Mouse (Mus musculus): ENCODE measurements around the gene Ercc6l2. TPM values are rescaled to one million over a fixed set of nuclear protein-coding genes. Genes with fewer than 3 reads are reported as not detected.

Gene Ercc6l2
- polyA plus RNA-seq, 1 experiment from 2014 or later, result 14.7 TPM

DNA sequence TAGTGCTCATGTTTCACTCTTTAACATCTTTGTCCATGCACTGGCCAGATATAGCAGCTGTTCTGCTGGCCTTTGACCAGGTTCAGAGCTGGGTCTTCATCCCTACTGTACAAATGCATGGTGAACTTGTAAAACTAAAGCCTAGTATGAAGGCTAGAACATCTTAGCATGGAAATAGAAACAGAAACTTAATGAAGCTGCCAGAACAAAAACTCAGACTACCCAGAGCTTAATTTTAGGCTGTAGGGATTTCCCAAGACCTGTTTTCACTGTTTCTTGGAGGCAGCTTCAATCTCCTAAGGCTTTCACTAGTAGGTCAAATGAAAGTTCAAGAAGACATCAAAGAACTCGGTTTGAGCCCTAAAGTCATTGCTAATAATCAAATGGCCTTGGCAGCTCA is 15.1 kb upstream of the Ercc6l2 start:
- WGBS, result 68% methylated on average over 1 of the region's 1 CpGs
- H3K27me3 ChIP-seq (replicated peaks; ENCODE audit: control insufficient read depth, insufficient read depth, low read length), result no peaks in the 10 kb centered on the region
- H3K27ac ChIP-seq (ENCODE audit: low read depth, low read length), result no peak overlapping the region
- no peak overlapping the region for H3K4me2 ChIP-seq (ENCODE audit: low read length)
- H3K9me3 ChIP-seq (replicated peaks; ENCODE audit: control insufficient read depth, low read length), result no peaks in the 10 kb centered on the region
- H3K4me3 ChIP-seq (ENCODE audit: low read depth, low read length), result no peak overlapping the region
- H3K36me3 ChIP-seq (ENCODE audit: control insufficient read depth, insufficient read depth, low read length), result no peaks in the 10 kb centered on the region
- no peaks in the 10 kb centered on the region for H3K4me1 ChIP-seq (ENCODE audit: control insufficient read depth, insufficient read depth, low read length)
- no peak overlapping the region for H3K9ac ChIP-seq (ENCODE audit: low read length)
- ATAC-seq (no peak), DNase-seq (ENCODE audit: low spot score) (no peak)

DNA sequence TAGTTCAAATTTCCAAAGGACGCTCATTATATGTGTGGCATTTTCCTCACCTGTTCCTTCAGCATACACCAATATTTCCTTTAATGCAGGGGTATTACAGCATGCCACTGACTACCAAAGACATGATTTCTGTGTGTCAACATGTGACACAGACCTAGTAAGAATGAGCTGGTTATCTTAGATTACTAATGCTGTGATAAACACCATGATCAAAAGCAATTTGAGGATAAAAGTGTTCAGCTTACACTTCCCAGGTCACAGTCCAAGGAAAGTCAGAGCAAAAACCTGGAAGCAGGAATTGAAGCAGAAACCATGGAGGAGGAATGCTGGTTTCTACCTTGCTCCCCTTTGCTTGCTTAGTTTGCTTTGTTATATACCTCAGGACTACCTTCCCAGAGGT is 13.8 kb upstream of the Ercc6l2 start:
- no peaks in the 10 kb centered on the region for H3K36me3 ChIP-seq (ENCODE audit: control insufficient read depth, insufficient read depth, low read length)
- H3K9me3 ChIP-seq (replicated peaks; ENCODE audit: control insufficient read depth, low read length), result no peaks in the 10 kb centered on the region
- H3K27ac ChIP-seq (ENCODE audit: low read depth, low read length), result no peak overlapping the region
- DNase-seq (ENCODE audit: low spot score), result no peak
- no peak overlapping the region for H3K4me3 ChIP-seq (ENCODE audit: low read depth, low read length)
- no peak overlapping the region for H3K4me2 ChIP-seq (ENCODE audit: low read length)
- 94% methylated on average over 1 of the region's 1 CpGs for WGBS
- no peak overlapping the region for H3K9ac ChIP-seq (ENCODE audit: low read length)
- no peaks in the 10 kb centered on the region for H3K27me3 ChIP-seq (replicated peaks; ENCODE audit: control insufficient read depth, insufficient read depth, low read length)
- no peak for ATAC-seq
- H3K4me1 ChIP-seq (ENCODE audit: control insufficient read depth, insufficient read depth, low read length), result no peaks in the 10 kb centered on the region

DNA sequence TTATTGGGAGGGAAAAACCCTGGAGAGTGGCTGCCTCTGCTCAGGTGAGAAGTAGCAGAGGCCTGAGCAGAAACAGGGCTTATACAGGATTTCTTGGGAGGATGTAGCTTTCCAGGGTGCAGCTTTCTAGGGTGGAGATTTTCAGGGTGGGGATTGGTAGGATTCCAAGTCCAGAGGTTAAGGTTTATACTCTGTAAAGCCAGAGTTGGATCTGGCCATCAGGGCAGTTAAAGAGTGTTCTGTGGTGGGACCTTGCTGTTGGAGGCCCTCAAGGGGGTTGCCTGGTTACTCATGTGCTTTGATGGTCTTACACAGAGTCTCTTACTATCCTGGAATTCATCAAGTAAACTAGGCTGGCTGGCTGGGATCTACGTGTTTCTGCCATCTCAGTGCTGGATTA is 7.8 kb upstream of the Ercc6l2 start:
- no peaks in the 10 kb centered on the region for H3K9me3 ChIP-seq (replicated peaks; ENCODE audit: control insufficient read depth, low read length)
- H3K4me1 ChIP-seq (ENCODE audit: control insufficient read depth, insufficient read depth, low read length), result no peaks in the 10 kb centered on the region
- H3K4me3 ChIP-seq (ENCODE audit: low read depth, low read length), result no peak overlapping the region
- H3K27ac ChIP-seq (ENCODE audit: low read depth, low read length), result no peak overlapping the region
- H3K4me2 ChIP-seq (ENCODE audit: low read length), result no peak overlapping the region
- DNase-seq (ENCODE audit: low spot score), result no peak
- no peak for ATAC-seq
- 73% methylated on average over 1 of the region's 1 CpGs for WGBS
- H3K9ac ChIP-seq (ENCODE audit: low read length), result no peak overlapping the region
- H3K27me3 ChIP-seq (replicated peaks; ENCODE audit: control insufficient read depth, insufficient read depth, low read length), result no peaks in the 10 kb centered on the region
- H3K36me3 ChIP-seq (ENCODE audit: control insufficient read depth, insufficient read depth, low read length), result no peaks in the 10 kb centered on the region

GRCm38 (mm10) chr13:63807979-63808378 is 7.1 kb upstream of the Ercc6l2 start:
- 93% methylated on average over 3 of the region's 3 CpGs for WGBS
- Histone ChIP-seq H3K27me3 (replicated peaks; ENCODE audit: control insufficient read depth, insufficient read depth, low read length) (no peaks in the 10 kb centered on the region), H3K4me2 (ENCODE audit: low read length) (no peak overlapping the region), H3K4me1 (ENCODE audit: control insufficient read depth, insufficient read depth, low read length) (no peaks in the 10 kb centered on the region), H3K9ac (ENCODE audit: low read length) (no peak overlapping the region), H3K4me3 (ENCODE audit: low read depth, low read length) (no peak overlapping the region), H3K27ac (ENCODE audit: low read depth, low read length) (no peak overlapping the region), H3K9me3 (replicated peaks; ENCODE audit: control insufficient read depth, low read length) (no peaks in the 10 kb centered on the region), H3K36me3 (ENCODE audit: control insufficient read depth, insufficient read depth, low read length) (no peaks in the 10 kb centered on the region)
- no peak for DNase-seq (ENCODE audit: low spot score)
- no peak for ATAC-seq

GRCm38 (mm10) chr13:63811477-63811876 is 3.6 kb upstream of the Ercc6l2 start:
- H3K4me1 ChIP-seq (ENCODE audit: control insufficient read depth, insufficient read depth, low read length), result peaks cover 10% of the 10 kb centered on the region
- H3K4me2 ChIP-seq (ENCODE audit: low read length), result no peak overlapping the region
- H3K27ac ChIP-seq (ENCODE audit: low read depth, low read length), result no peak overlapping the region
- ATAC-seq (no peak), DNase-seq (ENCODE audit: low spot score) (no peak)
- H3K36me3 ChIP-seq (ENCODE audit: control insufficient read depth, insufficient read depth, low read length), result no peaks in the 10 kb centered on the region
- no peak overlapping the region for H3K9ac ChIP-seq (ENCODE audit: low read length)
- H3K27me3 ChIP-seq (replicated peaks; ENCODE audit: control insufficient read depth, insufficient read depth, low read length), result no peaks in the 10 kb centered on the region
- no peaks in the 10 kb centered on the region for H3K9me3 ChIP-seq (replicated peaks; ENCODE audit: control insufficient read depth, low read length)
- H3K4me3 ChIP-seq (ENCODE audit: low read depth, low read length), result no peak overlapping the region

GRCm38 (mm10) chr13:63815931-63816330 is 891 bp downstream of the Ercc6l2 start:
- ATAC-seq (no peak), DNase-seq (ENCODE audit: low spot score) (no peak)
- no peak overlapping the region for H3K27ac ChIP-seq (ENCODE audit: low read depth, low read length)
- no peaks in the 10 kb centered on the region for H3K9me3 ChIP-seq (replicated peaks; ENCODE audit: control insufficient read depth, low read length)
- H3K4me1 ChIP-seq (ENCODE audit: control insufficient read depth, insufficient read depth, low read length), result peaks cover 10% of the 10 kb centered on the region
- no peaks in the 10 kb centered on the region for H3K27me3 ChIP-seq (replicated peaks; ENCODE audit: control insufficient read depth, insufficient read depth, low read length)
- H3K4me2 ChIP-seq (ENCODE audit: low read length), result peak overlapping the region; percentile 75
- peak overlapping the region; percentile 85; the same call in 1 of the 2 replicates for H3K9ac ChIP-seq (ENCODE audit: low read length)
- H3K36me3 ChIP-seq (ENCODE audit: control insufficient read depth, insufficient read depth, low read length), result no peaks in the 10 kb centered on the region
- peak overlapping the region; percentile 59 for H3K4me3 ChIP-seq (ENCODE audit: low read depth, low read length)

- no peak for ATAC-seq
- H3K4me2 ChIP-seq (ENCODE audit: low read length), result no peak overlapping the region
- H3K9ac ChIP-seq (ENCODE audit: low read length), result no peak overlapping the region
- H3K9me3 ChIP-seq (replicated peaks; ENCODE audit: control insufficient read depth, low read length), result no peaks in the 10 kb centered on the region
- WGBS, result 91% methylated on average over 2 of the region's 2 CpGs
- no peaks in the 10 kb centered on the region for H3K4me1 ChIP-seq (ENCODE audit: control insufficient read depth, insufficient read depth, low read length)
- no peak for DNase-seq (ENCODE audit: low spot score)
- peaks cover 16% of the 10 kb centered on the region; the same call in 1 of the 2 replicates for H3K36me3 ChIP-seq (ENCODE audit: control insufficient read depth, insufficient read depth, low read length)
- H3K4me3 ChIP-seq (ENCODE audit: low read depth, low read length), result no peak overlapping the region
- no peak overlapping the region for H3K27ac ChIP-seq (ENCODE audit: low read depth, low read length)
- no peaks in the 10 kb centered on the region for H3K27me3 ChIP-seq (replicated peaks; ENCODE audit: control insufficient read depth, insufficient read depth, low read length)
These were observed 30.7 kb downstream of the Ercc6l2 start for GRCm38 (mm10) chr13:63845758-63846157.

DNA sequence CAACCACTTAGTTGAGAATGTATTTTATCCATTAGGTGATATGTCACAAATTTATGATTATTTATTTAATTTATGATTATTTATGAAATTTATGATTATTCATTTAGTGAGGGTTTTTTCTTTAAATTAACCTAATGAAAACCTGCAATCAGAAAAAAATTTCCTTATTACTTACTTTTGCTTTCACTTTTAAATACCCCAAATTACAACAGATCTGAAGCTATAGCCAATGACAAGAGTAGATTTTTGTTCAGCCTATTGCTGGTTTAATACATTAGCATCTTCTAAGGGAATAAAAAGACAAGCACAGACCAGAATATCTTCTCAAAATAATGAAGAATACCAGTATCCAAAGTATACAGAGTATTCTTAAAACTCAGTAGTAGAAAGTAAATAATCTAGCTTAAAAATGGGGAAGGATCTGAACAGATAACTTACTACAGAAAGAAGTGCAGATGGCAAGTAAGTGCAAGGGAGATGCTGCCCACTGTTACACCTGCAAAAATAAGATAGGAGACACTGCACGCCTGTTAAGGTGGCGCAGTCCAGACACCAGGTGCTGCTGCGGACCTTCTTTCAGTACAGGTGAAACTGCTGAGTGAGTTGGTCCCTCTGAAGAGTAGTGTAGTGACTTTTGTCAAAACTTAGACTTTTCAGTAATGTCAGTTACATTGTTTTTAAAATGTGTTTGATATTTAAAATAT is 35.4 kb downstream of the Ercc6l2 start:
- whole genome bisulfite sequencing, result 94% methylated on average over 3 of the region's 3 CpGs
- no peak for DNase-seq (ENCODE audit: low spot score)
- Histone ChIP-seq H3K27me3 (replicated peaks; ENCODE audit: control insufficient read depth, insufficient read depth, low read length) (no peaks in the 10 kb centered on the region), H3K4me3 (ENCODE audit: low read depth, low read length) (no peak overlapping the region), H3K9ac (ENCODE audit: low read length) (no peak overlapping the region), H3K36me3 (ENCODE audit: control insufficient read depth, insufficient read depth, low read length) (peaks cover 10% of the 10 kb centered on the region; the same call in 1 of the 2 replicates), H3K9me3 (replicated peaks; ENCODE audit: control insufficient read depth, low read length) (no peaks in the 10 kb centered on the region), H3K4me2 (ENCODE audit: low read length) (no peak overlapping the region), H3K27ac (ENCODE audit: low read depth, low read length) (no peak overlapping the region), H3K4me1 (ENCODE audit: control insufficient read depth, insufficient read depth, low read length) (no peaks in the 10 kb centered on the region)
- ATAC-seq, result no peak

DNA sequence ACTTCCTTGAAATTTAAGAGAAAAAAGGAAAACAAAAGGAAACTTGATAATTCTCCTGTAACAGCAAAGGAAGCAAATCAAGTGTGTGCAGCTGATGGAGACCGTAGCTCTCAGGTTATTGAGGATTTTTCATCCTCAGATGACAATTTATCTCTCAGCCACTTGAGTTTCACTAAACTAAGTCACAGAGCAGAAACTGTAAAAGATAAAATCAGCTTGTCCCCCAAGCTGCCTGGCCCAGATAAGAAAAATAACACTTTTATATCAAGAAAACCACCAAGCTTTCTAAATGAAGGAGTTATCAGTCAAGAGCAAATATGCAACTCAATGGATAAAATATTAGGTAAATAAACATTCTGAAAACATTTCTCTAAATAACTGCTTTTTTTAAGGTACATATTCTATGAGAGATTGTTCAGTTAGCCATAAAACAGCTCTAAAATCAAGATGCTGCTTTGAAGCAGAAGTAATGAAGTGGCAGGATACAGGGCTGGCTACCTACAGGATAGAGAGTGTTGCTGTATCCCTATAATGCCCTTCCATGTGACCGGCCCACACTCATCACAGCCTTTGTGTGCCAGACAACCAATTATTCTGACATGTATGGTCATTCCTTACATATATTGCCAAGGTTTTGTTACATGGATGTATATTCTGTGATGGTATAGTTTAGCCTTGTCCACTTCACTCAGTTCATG is 57.7 kb downstream of the Ercc6l2 start:
- no peaks in the 10 kb centered on the region for H3K4me1 ChIP-seq (ENCODE audit: control insufficient read depth, insufficient read depth, low read length)
- WGBS, result 97% methylated on average over 2 of the region's 2 CpGs
- DNase-seq (ENCODE audit: low spot score) (no peak), ATAC-seq (no peak)
- no peak overlapping the region for H3K4me3 ChIP-seq (ENCODE audit: low read depth, low read length)
- H3K9ac ChIP-seq (ENCODE audit: low read length), result no peak overlapping the region
- no peak overlapping the region for H3K4me2 ChIP-seq (ENCODE audit: low read length)
- peaks cover 14% of the 10 kb centered on the region for H3K36me3 ChIP-seq (ENCODE audit: control insufficient read depth, insufficient read depth, low read length)
- H3K27ac ChIP-seq (ENCODE audit: low read depth, low read length), result no peak overlapping the region
- H3K27me3 ChIP-seq (replicated peaks; ENCODE audit: control insufficient read depth, insufficient read depth, low read length), result no peaks in the 10 kb centered on the region
- H3K9me3 ChIP-seq (replicated peaks; ENCODE audit: control insufficient read depth, low read length), result no peaks in the 10 kb centered on the region

All from forebrain, embryonic 14.5 days (tissue).